Mouse (Mus musculus) cerebellum, adult 2 months (tissue): ENCODE results near the gene Snw1. TPM values are rescaled to one million over a fixed set of nuclear protein-coding genes. Genes with fewer than 3 reads are reported as not detected.

ENCODE experiments used
- DNase-seq, 2 experiments: peaks; one replicate each; pipeline ENCODE4 v3.0.0; 2021
- H3K27ac ChIP-seq: fragments of 200-500 bp; 2 replicates; pipeline ENCODE4 v1.5.1; 2012; ENCODE audit warnings: low read length, control low read depth, inconsistent platforms; ENCODE audit not compliant: insufficient read depth
- H3K27me3 ChIP-seq: fragments of 200-500 bp; 2 replicates; pipeline ENCODE4 v1.6.1; 2012; ENCODE audit warnings: inconsistent platforms, mild to moderate bottlenecking, low read length, moderate library complexity; ENCODE audit not compliant: control insufficient read depth, insufficient read depth
- H3K4me1 ChIP-seq: fragments of 200-500 bp; 2 replicates; pipeline ENCODE4 v1.6.1; 2011; ENCODE audit warnings: low read length; ENCODE audit not compliant: control insufficient read depth, insufficient read depth
- H3K4me3 ChIP-seq: fragments of 200-500 bp; replicated peaks from 2 replicates; pipeline ENCODE3; 2011; ENCODE audit warnings: mild to moderate bottlenecking, low read depth, low read length, control low read depth; ENCODE audit not compliant: insufficient read depth
- CTCF ChIP-seq: fragments of 200-500 bp; IDR thresholded peaks from 2 replicates; pipeline ENCODE4 v1.5.1; 2011; ENCODE audit warnings: low read depth, mild to moderate bottlenecking, control low read depth, low read length, moderate library complexity, borderline replicate concordance; ENCODE audit not compliant: insufficient read depth
- POLR2A ChIP-seq: fragments of 200-500 bp; IDR thresholded peaks from 2 replicates; pipeline ENCODE4 v1.6.1; 2011; ENCODE audit warnings: low read length, control low read depth, borderline replicate concordance; ENCODE audit not compliant: insufficient read depth
- WGBS: fragments of 180-500 bp; shearing (Covaris S2); methylation state at CpG from one replicate; pipeline ENCODE4 v1.1.7; 2018; 5-methylcytosine and 5-hydroxymethylcytosine counted together
- polyA plus RNA-seq: library from polyadenylated mRNA; depleted of rRNA; stranded (reverse); fragments of >200 nt; gene quantifications from 2 replicates; pipeline ENCODE4 v1.2.3, GENCODE M21; 2012

The Snw1 gene
- polyA plus RNA-seq, 1 experiment: 46.3 TPM

DNA sequence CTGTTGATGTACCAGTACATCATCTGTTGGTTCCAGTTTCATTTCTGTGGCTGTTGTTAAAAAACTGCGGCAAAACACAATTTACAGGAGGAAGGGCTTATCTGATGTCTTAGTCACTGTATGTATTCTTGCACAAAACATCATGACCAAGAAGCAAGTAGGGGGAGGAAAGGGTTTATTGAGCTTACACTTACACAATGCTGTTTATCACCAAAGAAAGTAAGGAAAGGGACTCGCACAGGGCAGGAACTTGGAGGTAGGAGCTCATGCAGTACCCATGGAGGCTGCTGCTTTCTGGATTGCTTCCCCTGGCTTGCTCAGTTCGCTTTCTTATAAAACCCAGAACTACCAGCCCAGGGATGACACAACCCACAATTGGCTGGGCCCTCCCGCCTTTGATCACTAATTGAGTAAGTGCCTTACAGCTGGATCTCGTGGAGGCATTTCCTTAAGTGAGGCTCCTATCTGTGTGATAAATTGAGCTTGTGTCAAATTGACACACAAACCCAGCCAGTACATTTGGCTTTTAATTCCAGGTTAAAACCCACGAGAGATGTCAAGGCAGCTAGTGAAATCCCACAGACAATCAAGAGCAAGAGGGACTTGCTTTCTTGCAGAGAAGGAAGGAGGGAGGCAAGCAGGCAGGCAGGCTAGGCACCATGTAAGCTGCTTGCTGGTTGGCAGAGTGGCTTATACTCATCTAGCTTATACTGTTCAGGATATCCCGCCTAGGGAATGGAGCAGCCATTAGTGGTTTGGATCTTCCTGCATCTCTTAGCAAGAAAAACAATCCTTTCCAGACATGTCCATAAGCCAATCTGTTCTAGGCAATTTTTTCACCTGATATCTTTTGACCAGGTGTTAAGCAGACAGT is 1.6 kb downstream of the Snw1 start:
- TF ChIP-seq POLR2A (no peak), CTCF (no peak)
- DNase-seq: no peak
- no peaks in the 10 kb centered on the region for H3K27me3 ChIP-seq
- peaks cover 3% of the 10 kb centered on the region for H3K4me1 ChIP-seq
- peak overlapping the region; percentile 96 for H3K4me3 ChIP-seq
- 76% methylated on average over 7 of the region's 7 CpGs for WGBS
- H3K27ac ChIP-seq: no peak overlapping the region

DNA sequence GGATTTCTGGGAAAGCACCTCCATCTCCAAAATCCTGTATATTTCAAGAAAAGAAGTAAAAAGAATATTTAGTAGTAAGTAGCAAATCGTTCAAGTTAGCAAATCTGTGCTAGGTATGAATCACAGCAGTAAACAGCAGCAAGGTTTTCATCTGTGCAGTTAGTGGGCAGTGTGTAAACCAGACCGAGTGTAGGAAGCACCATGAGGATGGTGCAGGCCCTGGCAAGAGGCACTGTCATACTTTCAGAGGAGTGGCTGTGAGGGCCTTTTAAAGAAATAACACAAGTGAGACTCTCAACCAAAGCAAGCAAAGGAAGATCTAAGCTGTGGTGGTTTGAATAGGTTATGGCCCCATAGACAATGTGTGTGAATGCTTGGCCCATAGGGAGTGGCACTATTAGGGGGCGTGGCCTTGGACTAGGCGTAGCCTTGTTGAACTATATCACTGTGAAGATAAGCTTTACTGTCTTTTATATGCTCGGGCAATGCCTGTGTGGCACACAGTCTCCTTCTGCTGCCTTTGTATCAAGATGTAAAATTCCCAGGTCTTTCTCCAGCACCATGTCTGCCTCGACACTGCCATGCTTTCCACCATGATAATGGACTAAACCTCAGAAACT is 7.3 kb downstream of the Snw1 start:
- TF ChIP-seq CTCF: no peak
- TF ChIP-seq POLR2A: no peak
- Histone ChIP-seq H3K4me3 (no peak overlapping the region), H3K4me1 (no peaks in the 10 kb centered on the region), H3K27me3 (no peaks in the 10 kb centered on the region), H3K27ac (no peak overlapping the region)
- no peak for DNase-seq
- 91% methylated on average over 6 of the region's 6 CpGs for WGBS

DNA sequence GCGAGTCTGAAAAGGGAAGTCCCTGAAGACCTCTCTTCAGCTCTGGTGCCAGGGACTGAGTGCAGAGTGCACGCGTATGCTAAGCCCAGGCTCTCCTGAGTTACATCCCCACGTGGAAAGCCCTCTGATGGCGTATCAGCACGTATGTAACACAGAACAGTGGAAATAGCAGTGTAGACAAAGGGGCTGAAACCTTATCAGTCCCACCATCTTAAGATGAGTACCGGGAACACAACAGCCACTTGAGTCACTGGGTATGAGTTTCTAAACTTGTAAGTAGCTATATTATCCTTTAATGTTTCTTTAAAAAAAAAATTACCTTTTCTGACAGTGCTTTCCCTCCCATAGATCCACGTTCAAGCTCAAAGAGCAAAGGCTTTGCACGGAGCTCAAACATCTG is 22.6 kb downstream of the Snw1 start:
- WGBS: 84% methylated on average over 9 of the region's 9 CpGs
- H3K4me1 ChIP-seq: no peaks in the 10 kb centered on the region
- H3K27me3 ChIP-seq: no peaks in the 10 kb centered on the region
- no peak overlapping the region for H3K27ac ChIP-seq
- H3K4me3 ChIP-seq: no peak overlapping the region
- no peak for DNase-seq
- TF ChIP-seq POLR2A (no peak), CTCF (no peak)

DNA sequence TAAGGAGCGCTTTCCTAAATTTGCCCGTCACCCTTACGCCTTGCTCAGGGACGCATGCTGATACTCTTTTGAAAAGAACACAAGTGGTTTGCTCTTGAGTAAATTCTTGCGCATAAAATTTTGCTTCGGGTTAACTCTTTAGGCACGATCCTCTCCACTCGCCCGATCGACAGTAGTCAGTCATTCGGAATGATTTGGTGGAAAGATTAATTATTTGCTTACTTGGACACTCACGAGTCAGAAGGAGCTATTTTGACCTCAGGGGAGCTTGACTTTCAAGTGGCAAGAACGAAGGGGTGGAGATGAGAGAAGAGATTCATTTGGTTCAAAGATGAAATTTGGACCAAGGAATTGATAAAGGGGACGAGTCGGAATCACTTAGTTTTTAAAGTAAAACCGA is 27.9 kb downstream of the Snw1 start:
- Histone ChIP-seq H3K4me1 (no peaks in the 10 kb centered on the region; the same call in 1 of the 2 replicates), H3K4me3 (peak overlapping the region; percentile 96), H3K27me3 (no peaks in the 10 kb centered on the region), H3K27ac (no peak overlapping the region)
- WGBS: 3% methylated on average over 16 of the region's 16 CpGs
- no peak for DNase-seq
- TF ChIP-seq POLR2A (no peak), CTCF (no peak)

DNA sequence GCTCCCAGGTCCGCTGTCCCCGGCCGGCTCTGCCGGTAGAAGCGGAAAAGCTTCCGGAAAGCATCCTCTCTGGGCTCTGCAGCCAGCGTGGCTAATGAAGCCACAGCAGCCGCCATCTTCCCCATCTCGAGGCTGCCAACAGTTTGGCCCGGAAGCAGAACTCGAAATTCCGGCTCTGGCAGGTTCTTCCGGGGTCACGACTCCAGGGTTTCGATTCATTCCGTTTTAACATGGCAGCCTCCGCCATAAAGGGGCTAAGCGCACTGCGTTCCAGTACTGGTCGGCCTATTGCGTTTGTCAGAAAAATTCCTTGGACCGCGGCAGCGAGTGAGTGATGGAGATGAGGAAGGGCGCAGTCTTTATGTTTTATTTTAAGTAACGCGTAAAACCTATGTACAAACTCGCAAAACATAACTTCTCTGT is 28.4 kb downstream of the Snw1 start, which contains the start of the genes Slirp and Alkbh1:
TSS of gene Slirp (plus strand) at position 197 of the 423 bp plus-strand sequence.
TSS of gene Alkbh1 (minus strand) at position 318 of the 423 bp plus-strand sequence.
- no peak within 1 kb of the TSS for H3K27ac ChIP-seq
- H3K4me3 ChIP-seq: peak within 1 kb of the TSS; percentile 96
- WGBS: under 1% methylated on average over 28 of the region's 28 CpGs
- peak; percentile 91 for DNase-seq
- no peaks in the 10 kb centered on the region; the same call in 1 of the 2 replicates for H3K4me1 ChIP-seq
- H3K27me3 ChIP-seq: no peaks in the 10 kb centered on the region
- TF ChIP-seq POLR2A (peak; percentile 67; the same call in 1 of the 2 replicates), CTCF (no peak)

DNA sequence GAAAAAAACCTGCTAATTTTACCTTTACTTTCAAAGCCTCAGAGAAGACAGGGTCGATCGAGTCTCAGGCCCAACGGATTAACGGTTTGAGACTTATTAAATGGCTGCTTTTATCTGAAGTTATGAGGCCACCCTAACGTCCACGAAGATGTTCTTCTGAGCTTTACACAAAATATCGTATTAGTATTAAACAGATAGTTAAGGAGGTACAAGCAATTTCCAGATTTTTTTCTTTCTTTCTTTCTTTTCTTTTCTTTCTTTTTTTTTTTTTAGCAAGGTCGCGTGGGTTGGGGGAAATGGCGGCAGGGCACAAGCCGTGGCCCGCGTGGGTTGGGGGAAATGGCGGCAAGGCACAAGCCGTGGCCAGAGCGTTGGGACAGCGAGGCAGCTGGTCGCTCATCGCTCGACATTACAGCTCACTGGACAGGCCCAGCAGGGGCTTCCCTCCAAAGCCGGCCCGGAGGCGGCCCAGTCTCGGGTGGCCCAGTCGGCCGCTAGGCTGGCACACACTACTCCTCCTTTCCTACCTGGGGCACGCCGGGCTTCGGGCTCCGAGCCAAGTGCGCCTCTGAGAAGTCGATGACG is 28.9 kb downstream of the Snw1 start:
- H3K27me3 ChIP-seq: no peaks in the 10 kb centered on the region
- H3K27ac ChIP-seq: no peak overlapping the region
- WGBS: under 1% methylated on average over 33 of the region's 33 CpGs
- TF ChIP-seq CTCF: no peak
- TF ChIP-seq POLR2A: no peak
- peak overlapping the region; percentile 96 for H3K4me3 ChIP-seq
- no peaks in the 10 kb centered on the region; the same call in 1 of the 2 replicates for H3K4me1 ChIP-seq
- no peak for DNase-seq

DNA sequence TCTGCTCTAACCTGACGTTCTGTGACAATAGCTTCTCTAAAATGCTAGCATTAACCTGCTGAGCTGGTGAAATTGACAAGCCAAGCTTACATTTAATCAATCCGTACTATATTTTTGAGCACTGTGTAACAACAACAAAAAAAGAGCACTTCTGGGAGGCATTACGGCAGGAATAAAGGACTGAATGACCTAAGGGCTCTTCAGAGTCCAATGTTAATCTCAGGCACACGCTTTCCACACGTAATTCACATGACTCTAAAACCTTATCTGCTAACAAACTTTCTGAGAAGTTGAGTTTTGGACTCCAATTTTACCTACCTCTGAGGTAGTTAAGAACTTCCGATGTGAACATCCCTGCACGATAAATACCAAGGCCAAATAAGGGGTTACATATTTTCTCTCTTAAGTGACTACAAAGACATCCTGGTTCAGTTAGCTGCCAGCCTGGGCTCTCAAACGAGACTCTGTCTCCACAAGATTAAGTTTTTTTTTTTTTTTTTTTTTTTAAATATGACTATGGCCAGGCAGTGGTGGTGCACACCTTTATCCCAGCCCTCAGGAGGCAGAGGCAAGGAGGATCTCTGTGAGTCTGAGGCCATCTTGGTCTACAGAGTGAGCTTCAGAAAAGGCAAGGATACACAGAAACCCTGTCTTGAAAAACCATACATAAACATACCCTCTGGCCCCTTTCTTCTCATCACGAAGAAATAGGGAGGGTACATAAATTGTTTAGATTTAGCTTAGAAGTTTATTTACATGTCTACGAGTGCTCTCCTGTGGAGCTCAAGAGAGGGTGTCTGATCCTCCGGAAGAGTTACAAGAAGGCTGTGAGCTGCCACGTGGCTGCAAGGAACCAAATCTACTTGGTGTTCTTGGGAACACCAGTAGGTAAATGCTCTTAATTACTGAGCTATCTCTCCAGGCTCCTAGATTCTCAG is 29.6 kb downstream of the Snw1 start:
- no peak for TF ChIP-seq POLR2A
- no peak for TF ChIP-seq CTCF
- Histone ChIP-seq H3K4me1 (no peaks in the 10 kb centered on the region; the same call in 1 of the 2 replicates), H3K4me3 (peak overlapping the region; percentile 96), H3K27ac (no peak overlapping the region), H3K27me3 (no peaks in the 10 kb centered on the region)
- 19% methylated on average over 12 of the region's 12 CpGs for WGBS
- no peak for DNase-seq
